Mouse (Mus musculus) olfactory bulb, adult 2 months (tissue): ENCODE data around the gene Vcl. TPM values are rescaled to one million over a fixed set of nuclear protein-coding genes. Genes with fewer than 3 reads are reported as not detected.

Experiments
- H3K27ac ChIP-seq: fragments of 200-500 bp; 2 replicates; pipeline ENCODE4 v1.5.1; 2012; ENCODE audit warnings: low read depth, low read length; ENCODE audit not compliant: insufficient read depth
- H3K4me1 ChIP-seq: fragments of 200-500 bp; 2 replicates; pipeline ENCODE4 v1.6.1; 2012; ENCODE audit warnings: low read length; ENCODE audit not compliant: control insufficient read depth, insufficient read depth
- H3K4me3 ChIP-seq: fragments of 200-500 bp; 2 replicates; pipeline ENCODE4 v1.5.1; 2012; ENCODE audit warnings: mild to moderate bottlenecking, low read depth, low read length, moderate library complexity; ENCODE audit not compliant: insufficient read depth
- CTCF ChIP-seq: fragments of 200-500 bp; IDR thresholded peaks from 2 replicates; pipeline ENCODE4 v1.5.1; 2012; ENCODE audit warnings: low read depth, mild to moderate bottlenecking, low read length, moderate library complexity; ENCODE audit not compliant: insufficient read depth
- POLR2A ChIP-seq: fragments of 200-500 bp; IDR thresholded peaks from 2 replicates; pipeline ENCODE4 v1.6.1; 2012; ENCODE audit warnings: mild to moderate bottlenecking, low read depth, low read length, moderate library complexity; ENCODE audit not compliant: insufficient read depth
- WGBS: fragments of 180-500 bp; shearing (Covaris S2); methylation state at CpG from one replicate; pipeline ENCODE4 v1.1.7; 2018; 5-methylcytosine and 5-hydroxymethylcytosine counted together
- polyA plus RNA-seq: library from polyadenylated mRNA; stranded (reverse); fragments of >200 nt; gene quantifications from 2 replicates; pipeline ENCODE4 v1.2.4, GENCODE M21; 2012; ENCODE audit warnings: low replicate concordance; ENCODE audit not compliant: missing spikeins, insufficient read depth, insufficient read length

Vcl gene
- polyA plus RNA-seq, 1 experiment: not detected

- H3K4me3 ChIP-seq: no peak overlapping the region
Observed at GRCm38 (mm10) chr14:20903137-20903536, 26.1 kb upstream of the Vcl start.

GRCm38 (mm10) chr14:20911811-20912210, 17.4 kb upstream of the Vcl start:
- H3K4me1 ChIP-seq: no peaks in the 10 kb centered on the region
- no peak for TF ChIP-seq POLR2A
- TF ChIP-seq CTCF: no peak
- H3K27ac ChIP-seq: no peak overlapping the region
- whole genome bisulfite sequencing: 94% methylated on average over 2 of the region's 2 CpGs
- H3K4me3 ChIP-seq: no peak overlapping the region

More at GRCm38 (mm10) chr14:20903137-20903536, 26.1 kb upstream of the Vcl start:
- H3K27ac ChIP-seq: no peak overlapping the region
- no peaks in the 10 kb centered on the region for H3K4me1 ChIP-seq
- TF ChIP-seq POLR2A (no peak), CTCF (no peak)
- WGBS: 88% methylated on average over 6 of the region's 6 CpGs

- 8% methylated on average over 2 of the region's 2 CpGs for WGBS
- no peak overlapping the region for H3K4me3 ChIP-seq
- H3K4me1 ChIP-seq: no peaks in the 10 kb centered on the region
- H3K27ac ChIP-seq: peak overlapping the region; percentile 43; the same call in 1 of the 2 replicates
- no peak for TF ChIP-seq POLR2A
- no peak for TF ChIP-seq CTCF
Observed at GRCm38 (mm10) chr14:20914415-20914814, 14.8 kb upstream of the Vcl start.

DNA sequence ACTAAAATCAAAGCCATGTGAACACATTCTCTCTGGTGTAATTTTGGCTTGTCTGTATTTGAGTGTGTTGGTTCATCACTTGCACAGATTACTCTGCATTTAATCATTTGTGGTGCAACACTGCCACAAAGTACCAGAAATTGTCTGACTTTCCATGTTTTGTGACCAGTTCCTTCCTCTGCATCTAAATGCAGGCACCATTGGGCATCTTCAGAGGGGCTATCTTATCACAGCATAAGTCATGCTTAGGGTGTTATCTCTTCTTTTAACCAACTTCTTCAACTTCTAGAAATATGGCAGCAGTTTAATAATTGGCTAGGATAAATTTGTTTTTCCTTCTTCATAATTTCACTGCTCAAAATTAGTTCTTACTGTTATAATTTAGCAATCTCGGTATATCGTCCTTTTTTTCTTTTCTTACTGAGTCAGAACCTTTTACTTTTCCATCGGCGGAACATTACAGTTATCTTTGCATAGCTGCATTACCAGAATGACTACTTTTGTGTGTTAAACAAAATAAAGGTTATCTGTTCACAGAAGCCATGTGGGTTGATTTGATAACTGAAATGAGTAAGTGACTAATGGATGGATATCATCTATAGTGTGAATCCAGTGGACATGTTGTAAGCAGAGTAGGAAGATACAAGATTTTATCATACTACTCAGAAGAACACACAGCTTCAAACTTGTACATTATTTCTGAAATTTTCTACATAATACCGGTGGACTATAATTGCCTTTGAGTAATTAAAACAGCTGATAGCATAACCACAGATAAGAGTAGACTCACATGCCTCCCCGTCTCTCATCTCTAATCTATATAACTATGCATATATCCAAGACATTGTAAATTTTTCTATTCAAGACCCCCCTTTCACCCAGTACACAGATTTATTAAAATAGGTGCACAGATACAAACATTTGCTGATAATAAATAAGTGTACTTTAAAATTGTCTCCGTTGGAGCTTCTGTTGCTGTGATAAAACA, 12.3 kb upstream of the Vcl start:
- Histone ChIP-seq H3K27ac (no peak overlapping the region), H3K4me3 (no peak overlapping the region), H3K4me1 (no peaks in the 10 kb centered on the region)
- TF ChIP-seq POLR2A: no peak
- TF ChIP-seq CTCF: no peak
- WGBS: 91% methylated on average over 7 of the region's 7 CpGs

DNA sequence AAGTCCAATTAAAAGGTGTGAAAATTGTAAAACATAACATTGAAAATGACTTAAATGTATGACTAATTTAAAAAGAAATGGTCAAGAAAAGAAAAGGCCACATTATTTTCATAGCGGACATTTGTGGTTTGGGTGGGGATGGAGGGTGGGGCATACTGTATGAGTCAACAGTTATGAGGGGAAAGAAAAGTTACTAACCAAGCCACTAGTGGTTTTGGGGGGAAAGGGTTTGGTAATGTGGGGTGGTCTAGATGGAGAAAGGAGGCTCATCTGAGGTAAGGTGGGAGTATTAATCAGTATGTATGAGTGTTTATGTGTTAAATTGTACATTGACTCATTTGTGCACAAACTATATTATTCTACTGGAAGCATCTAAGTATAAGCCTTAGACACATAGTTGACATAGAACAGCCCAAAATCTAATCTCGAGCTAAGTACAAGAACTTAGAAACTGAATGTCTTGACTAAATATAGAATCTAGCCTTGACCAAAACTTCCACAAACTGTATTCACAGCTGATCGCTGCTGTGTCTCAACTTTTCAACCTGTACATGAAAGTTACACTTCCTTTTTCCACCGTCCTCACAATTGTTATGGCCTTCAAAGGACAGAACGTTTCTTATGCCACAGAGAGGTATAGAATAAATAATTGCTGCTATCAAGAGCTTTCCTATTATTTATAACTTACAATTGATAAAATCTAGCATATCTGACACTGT, 5.0 kb upstream of the Vcl start:
- WGBS: 82% methylated on average over 5 of the region's 5 CpGs
- Histone ChIP-seq H3K27ac (no peak overlapping the region), H3K4me3 (no peak overlapping the region), H3K4me1 (no peaks in the 10 kb centered on the region)
- TF ChIP-seq POLR2A (no peak), CTCF (no peak)

DNA sequence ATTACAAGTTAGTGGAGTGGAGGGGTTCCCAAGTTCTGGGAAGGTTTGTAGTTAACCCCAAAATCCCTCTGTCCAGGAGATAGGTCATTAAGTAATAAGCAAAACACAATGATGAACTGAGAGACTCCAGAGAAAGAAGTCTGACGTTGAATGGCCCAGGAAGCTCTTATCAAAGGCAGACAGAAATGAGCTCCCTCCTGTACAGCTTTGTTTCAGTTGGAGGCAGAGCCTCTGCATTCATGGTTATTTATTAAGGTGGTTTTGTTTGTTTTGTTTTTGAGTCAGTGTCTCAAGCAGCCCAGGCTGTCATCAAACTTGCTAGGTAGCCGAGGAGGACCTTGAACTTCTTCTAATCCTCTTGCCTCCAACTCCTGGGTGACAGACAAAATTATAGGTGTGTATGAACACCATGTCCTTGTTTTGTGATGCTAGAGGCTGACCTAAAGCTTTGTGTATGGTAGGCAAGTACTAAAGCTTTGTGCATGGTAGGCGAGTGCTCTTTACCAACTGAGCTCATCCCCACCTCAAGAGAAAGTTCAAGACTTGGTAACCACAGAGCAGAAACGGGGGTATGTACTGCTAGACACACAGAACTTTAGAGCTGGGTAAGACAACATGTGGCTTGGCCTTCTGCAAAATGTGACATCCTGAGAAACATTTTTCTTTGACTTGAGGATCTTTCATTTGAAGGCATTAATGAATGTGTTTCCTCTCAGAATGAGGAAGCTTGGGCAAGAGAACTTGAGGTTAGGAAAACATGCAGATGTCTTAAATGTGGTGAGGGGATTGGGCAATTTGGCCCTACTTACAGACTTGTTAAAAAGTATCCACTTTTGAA, 1.5 kb upstream of the Vcl start:
- no peak overlapping the region for H3K27ac ChIP-seq
- no peak for TF ChIP-seq POLR2A
- no peak for TF ChIP-seq CTCF
- 95% methylated on average over 4 of the region's 4 CpGs for WGBS
- peaks cover 9% of the 10 kb centered on the region for H3K4me1 ChIP-seq
- H3K4me3 ChIP-seq: no peak overlapping the region

GRCm38 (mm10) chr14:20928308-20928685, 901 bp upstream of the Vcl start:
- H3K4me3 ChIP-seq: no peak overlapping the region
- WGBS: 50% methylated on average over 4 of the region's 4 CpGs
- no peak for TF ChIP-seq POLR2A
- no peak for TF ChIP-seq CTCF
- peaks cover 9% of the 10 kb centered on the region for H3K4me1 ChIP-seq
- no peak overlapping the region for H3K27ac ChIP-seq

DNA sequence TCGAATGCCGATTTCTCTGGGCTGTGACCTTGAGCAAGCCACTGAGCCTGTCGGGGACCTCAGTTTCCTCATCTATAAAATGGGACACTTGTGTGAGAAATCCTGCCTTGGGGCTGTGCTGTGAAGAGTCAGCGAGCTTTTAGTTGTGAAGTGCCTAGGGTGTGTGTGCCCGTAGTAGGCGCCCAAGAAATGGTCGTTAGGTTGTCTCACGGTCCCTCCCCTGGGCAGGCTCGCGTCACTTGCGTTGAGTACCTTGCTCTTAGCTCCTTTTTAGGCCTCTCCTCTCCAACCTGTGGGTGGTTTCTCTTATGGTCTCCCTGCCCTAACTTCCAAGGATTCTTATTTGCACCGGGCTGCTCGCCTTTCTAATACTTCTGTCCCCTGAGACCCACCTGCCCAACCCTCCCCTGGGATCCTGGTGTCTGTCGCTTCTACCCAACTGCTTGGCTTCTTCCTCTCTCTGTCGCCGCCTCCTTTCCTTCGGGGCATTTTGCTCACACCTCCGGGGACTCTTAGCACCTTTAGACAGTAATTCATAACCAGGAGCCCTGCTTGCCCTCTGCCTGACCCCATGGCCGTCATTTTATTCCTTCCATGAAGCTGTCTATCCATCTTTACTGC, 726 bp downstream of the Vcl start:
- Histone ChIP-seq H3K27ac (0 out of 2 replicates have a peak overlapping the region, but pooled peaks have one; percentile 41), H3K4me1 (peaks cover 9% of the 10 kb centered on the region), H3K4me3 (peak overlapping the region; percentile 73)
- WGBS: 4% methylated on average over 19 of the region's 19 CpGs
- TF ChIP-seq POLR2A: no peak
- no peak for TF ChIP-seq CTCF
